Mouse (Mus musculus): ENCODE measurements at regions not wholly inside any gene's neighbourhood (a gene's known extent, or its start where the extent isn't known, plus 50 kb on each side); places are given as distances from the start of the nearest gene placed in this dataset.

GRCm38 (mm10) chr10:97122693-97123092, 356.7 kb upstream of the Dcn start:
- no peak for TF ChIP-seq POLR2A (IDR thresholded peaks at IDR 0.05; ENCODE audit: extremely low read depth, insufficient read depth, low read length)
- TF ChIP-seq CTCF (IDR thresholded peaks at IDR 0.05; ENCODE audit: low read depth, low read length): no peak

Data from liver, adult 2 months (tissue).